Mouse (Mus musculus) right cerebral cortex, postnatal 14 days (tissue): Measurements from ENCODE around the gene Cox20.
A peak's percentile ranks its signal among the peaks of the same experiment; 100 is the strongest.
"Not testable (repeated sequence)": the region's sequence is repeated elsewhere in the genome, so short reads cannot be mapped to it uniquely, and the experiment has no call there.

Source experiments
- DNase-seq: peaks from one replicate; pipeline ENCODE4 v3.0.0; 2022

Gene Cox20

DNA sequence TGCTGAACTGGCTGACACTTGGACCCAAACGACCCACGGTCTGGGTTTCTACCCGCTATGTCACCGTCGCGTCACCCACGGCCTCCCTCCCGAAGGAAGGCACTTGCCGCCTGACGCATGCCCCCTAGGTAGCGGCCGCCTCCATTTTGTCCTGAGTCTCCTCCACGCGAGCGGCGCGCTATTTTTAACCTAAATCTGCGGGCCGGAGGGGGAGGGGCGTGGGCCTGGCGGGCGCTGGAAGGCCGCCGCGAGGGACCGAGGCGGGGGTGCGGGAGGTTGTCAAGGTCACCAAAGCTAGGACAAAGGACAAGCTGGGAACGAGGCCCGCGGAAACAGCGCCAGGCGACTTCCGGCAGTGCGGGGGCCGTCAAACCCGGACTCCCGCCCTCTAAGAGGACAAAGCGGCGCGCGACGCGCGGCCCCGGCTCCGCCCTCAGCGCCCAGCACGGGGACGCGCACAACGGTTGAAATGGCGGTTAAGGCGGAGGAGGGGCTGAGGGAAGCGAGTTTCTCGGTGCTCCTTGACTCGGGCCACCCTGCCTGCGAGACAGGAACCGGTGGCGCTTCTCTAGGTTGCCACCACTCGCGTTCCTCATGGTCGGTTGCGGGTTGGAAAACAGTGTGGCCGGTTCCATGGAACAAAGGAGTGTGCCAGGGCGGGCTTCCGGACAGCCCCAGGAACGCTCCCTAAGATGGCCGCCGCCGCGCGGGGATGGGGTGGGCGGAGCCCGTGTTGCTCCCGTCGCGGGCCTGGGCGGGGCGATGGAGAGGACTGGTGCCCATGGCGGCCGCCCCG lies at the start of gene Cox20:
Cox20 (plus strand) TSS at position 742 of the 796 bp plus-strand sequence.
- DNase-seq, result peak; percentile 94

DNA sequence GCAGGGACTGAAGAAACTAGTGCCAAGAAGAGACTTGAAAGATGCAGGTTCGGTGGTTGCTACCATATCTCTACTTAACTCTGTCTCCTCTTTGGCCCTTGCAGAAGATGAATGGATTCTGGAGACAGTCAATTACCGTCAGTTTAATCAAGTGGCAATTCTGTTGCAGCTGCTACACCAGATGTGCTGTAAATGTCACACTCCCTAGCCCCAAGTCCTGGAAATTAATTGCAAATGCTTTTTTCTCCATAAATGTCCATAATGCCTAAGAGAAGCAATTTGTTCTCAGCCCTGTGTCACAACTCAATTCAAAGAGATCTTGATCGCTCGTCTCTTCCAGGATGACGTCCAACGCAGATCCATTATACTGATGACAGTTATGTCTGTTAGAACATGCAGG lies 48.3 kb upstream of the Cox20 start:
- no peak for DNase-seq

DNA sequence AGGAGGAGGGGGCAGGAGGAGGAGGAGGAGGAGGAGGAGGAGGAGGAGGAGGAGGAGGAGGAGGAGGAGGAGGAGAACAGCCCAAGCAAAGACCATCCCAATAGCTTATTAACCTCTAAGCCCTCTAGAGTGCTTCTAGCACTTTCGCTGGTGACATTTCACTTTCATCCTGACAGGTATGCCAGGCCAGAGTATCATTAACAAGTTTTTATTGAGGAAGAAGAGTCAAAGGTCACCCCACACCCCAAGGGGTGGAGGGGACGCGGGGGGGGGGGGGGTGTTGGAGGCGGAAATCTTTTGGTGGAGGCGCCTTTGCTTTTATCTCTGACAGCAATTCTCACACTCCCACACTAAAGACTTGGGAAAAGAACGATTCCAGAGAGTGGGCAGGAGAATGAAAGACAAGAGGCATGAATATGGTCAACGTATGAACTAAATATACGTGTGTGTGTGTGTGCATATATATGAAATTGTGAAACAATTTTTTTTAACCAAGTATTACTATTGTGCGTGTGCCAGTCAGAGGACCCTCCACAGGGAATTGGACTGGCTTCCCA lies 43.7 kb upstream of the Cox20 start:
- DNase-seq, result no peak

DNA sequence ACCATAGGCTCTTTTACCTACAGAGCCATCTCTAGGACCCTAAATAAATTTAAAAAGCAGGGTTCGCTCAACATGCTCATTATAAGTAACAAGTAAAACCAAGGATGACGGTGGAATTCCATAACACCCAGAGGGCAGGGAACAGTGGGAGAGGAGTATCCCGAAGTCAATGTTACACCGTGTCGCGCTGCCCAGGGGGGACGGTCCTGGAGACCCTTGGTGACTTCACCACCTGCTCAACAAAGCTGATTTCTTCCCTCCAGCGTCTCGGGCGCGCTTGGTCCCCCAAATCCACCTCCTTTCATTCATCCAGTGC lies 43.2 kb upstream of the Cox20 start:
- DNase-seq, result no peak

DNA sequence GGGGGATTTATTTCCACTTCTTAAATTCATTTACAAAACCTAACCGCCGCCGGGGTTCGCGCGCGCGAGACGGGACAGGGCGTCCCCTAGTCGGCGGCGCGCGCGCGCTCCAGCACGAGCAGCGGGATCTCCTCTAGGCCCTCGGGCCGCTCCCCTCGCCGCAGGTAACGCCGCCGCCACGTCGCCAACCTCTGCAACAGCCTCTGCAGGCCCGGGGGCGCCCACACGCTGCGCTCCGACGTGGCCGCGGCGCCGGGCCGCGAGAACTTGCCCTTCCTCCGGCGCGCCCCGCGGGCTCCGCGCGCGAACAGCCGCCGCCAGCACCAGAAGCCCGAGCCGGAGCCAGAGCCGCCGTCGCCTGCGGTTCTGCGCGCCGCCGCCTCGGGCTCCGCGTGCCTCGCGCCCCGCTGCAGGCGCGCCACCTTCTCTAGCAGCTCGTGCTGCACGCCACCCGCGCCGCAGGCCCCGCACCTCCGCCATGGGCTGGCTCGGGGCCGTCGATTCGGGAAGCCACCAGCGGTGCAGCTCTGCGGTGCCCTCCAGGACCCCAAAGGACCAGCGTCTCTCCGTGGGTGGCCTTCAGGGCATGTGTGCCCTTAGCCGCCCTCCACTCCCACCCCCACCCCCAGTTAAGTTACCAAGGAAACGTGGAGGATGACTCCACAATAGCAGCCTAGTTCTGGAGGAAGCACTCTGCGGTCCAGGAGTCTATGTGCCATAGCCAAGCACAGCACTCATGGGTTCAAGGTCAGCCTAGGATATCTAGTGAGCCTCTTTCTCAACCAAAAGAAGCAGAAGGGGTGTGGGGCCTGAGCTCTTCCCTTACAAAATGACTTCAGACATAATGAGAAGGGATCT lies 42.6 kb upstream of the Cox20 start:
- peak; percentile 82 for DNase-seq

DNA sequence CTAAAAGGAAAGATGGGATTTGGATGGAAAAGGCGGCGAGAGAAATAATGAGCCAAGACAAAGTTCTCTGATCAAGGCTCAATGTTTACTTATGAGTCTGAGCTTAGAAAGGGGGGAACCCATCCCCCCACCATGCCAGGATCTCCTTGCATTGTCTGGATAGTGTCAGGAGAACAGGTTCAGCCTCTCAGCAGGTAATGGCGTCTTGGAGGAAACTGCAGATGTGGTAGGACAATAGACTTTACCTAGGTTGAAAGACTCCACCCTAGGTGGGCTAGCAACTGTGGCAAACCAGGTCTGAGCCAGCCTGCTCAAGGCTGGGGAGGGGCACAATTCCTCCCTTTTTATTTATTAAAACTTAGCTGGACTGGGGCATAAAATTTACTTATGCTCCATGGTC lies 35.6 kb upstream of the Cox20 start:
- DNase-seq, result not testable (repeated sequence)

DNA sequence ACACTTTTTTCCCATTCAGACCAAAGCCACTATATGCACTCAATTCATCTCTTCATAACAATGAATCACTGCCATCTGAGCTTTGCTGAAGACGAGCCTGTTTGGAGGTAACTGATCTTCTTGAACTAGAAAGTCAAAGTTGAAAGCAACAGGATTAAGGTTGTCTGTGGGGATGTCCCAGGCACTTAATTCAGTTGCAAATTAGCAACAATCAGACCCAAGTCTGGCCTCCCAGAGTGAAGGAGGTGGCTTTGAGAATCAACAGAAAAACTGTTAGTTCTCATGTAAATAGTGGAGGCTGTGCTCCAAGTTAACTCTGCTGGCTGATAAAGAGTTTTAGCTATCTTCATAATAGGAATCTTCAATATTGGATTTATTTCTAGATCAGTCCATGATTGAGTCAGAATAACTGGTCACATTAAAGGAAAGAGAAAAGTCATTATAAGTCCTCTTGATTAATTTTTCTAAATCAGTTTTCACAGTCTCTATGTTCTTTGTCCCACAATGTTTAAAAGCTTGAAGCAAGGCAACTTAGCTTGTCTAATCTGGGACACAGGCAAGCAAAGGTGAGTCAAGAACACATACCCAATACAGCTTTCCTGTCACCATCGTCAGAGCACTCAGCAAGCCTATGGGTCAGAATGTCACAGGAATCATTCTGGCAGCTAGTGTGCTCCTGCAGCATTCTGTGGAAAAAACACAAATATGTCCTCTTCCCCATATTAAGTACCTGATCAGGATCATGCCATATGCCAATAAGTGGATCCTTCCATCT lies 34.8 kb upstream of the Cox20 start:
- DNase-seq, result no peak

DNA sequence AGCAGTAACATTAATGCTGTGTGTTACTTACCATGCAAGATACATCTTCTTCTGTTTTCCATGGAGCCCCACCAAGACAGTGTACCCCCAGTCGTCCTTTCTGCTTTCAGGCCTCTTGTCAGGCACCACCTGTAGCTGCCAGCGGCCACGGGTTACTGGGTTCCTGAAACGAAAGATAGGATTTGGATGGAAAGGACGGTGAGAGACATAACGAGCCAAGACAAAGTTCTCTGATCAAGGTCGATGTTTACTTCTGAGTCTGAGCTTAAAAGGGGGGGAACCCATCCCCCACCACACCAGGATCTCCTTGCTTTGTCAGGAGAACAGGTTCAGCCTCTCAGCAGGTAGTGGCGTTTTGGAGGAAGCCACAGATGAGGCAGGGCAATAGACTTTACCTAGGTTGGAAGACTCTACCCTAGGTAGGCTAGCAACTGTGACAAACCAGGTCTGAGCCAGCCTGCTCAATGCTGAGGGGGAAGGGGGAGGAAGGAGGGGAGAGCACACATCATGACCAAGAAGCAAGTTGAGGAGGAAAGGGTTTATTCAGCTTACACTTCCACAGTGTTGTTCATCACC lies 31.2 kb upstream of the Cox20 start:
- no peak for DNase-seq

DNA sequence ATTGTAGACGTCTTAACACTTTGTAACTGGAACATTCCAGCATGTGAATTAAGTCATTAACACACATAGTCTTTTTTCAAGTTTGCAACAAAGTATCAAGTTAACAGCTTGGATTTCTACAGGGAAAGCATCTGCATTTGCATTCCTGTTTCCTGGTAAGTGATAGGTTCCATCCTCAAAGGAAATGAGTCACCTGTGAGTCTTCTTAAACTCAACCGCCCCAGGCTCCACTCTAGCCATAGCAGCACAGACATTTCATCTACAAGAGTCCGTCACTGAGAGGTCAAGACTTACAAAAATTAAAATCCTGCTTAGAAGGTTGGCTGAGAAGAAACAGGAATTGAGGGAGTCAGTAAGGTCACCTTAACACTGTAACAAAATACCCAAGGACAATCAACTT lies 27.2 kb upstream of the Cox20 start:
- DNase-seq, result no peak

DNA sequence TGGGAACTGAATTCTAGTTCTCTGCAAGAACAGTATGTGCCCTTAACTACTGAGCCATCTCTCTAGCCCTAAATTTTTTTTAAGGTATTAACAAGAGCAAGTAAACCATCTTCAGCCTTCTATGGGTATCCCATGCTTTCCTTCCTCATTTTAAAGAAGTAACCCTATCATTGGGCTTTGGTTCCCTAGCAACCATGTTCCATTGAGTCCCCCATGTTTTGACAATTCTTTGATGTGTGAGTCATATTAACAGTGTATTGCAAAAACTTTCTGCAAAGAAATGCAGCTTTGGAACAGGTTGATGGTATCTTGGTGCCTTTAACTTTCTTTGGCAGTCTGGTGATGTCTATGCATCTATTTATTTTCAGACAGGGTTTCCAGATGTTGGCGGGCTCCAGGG lies 24.9 kb upstream of the Cox20 start:
- no peak for DNase-seq

DNA sequence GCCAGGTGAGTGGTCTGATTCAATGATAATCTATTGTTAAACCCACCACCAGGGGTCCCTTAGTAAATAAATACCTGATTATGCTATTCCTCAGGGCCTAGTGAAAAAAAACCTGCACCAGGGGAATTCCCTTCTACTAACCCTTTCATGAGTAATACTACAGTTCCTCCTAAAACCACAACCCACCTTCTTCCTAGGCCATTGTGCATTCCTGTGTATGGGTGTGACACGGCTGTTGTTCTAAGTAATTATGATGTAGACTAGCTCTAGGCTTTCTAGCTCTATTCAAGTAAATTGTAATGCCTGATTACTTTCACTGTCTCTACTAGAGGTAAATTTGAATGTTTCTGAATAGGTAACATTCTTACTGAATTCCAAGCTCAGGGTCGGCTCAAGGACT lies 17.7 kb upstream of the Cox20 start:
- not testable (repeated sequence) for DNase-seq

DNA sequence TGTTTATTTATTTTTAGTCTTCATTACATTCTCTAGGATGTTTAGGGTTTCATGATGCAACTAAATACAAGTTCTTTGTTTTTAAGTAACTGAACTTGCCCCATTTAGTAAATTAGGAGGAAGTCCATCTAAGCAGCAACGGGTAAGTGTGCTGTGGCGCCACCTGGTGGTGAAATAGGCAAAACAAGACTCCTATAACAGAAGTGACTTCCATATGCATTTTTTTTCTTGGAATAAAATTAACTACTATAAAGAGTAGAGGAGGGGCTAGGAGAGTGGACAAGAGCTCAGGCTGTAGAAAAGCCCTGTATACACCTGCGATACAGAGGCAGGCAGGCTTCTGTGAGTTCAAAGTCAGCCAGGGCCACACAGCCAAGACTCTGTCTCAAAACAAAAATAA lies 15.5 kb upstream of the Cox20 start:
- DNase-seq, result peak; percentile 86

DNA sequence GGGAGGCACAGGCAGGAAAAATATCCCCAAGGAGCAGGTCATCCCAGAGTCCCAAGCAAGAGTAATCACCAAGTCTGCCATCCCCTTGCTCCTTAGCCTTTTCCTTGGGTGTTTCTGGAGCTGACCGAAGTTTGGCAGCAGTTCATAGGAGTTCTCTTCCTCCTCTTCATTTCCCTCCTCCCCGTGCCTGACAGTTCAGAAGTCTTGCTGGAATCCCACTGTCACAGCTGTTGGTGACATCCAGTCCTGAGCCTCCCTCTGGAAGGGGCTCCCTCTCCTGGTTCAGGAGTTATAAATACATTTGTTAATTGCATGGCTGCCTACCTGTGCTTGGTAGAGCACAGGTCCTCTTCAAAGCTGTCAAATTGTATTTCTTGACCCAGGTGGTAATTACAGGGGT lies 9.4 kb upstream of the Cox20 start:
- no peak for DNase-seq

DNA sequence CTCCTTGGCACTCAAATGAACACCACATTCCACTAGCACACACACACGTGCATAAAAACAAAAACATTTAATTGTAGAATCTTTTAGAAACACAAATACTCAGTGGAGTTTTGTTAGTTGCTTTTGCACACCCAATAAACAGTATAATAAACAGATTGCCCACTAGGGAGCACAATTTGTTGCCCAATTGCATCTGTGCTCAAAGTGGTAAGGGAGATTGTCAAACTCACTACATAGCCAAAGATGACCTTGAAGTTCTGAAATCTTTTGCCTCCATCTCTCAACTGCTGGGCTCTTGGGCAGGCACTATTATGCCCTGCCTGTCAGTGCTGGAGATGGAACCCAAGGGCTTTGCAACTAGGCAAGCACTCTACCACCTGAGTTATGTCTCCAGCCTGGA lies 8.8 kb upstream of the Cox20 start:
- DNase-seq, result no peak

DNA sequence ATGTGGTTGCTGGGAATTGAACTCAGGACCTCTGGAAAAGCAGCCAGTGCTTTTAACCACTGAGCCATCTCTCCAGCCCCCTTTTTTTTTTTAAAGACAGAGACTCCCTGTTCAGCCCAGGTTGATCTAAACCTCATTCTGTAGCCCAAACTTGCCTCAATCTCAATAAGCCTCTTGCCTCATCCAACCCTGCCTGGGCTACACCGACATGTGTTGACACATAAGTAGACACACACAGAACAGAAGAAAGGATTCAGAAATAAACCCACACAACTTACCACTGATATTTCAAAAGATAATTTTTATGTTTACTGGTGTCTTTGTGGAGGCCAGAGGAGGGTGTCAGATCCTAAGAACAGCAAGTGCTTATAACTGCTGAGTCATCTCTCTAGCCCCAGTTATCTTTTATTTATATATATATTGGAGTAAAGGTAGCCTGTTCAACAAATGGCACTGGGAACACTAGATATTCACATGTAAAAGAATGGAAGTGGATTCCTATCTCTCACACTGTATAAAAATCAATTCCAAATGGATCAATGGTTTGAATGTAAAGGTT lies 5.8 kb upstream of the Cox20 start:
- DNase-seq, result no peak

DNA sequence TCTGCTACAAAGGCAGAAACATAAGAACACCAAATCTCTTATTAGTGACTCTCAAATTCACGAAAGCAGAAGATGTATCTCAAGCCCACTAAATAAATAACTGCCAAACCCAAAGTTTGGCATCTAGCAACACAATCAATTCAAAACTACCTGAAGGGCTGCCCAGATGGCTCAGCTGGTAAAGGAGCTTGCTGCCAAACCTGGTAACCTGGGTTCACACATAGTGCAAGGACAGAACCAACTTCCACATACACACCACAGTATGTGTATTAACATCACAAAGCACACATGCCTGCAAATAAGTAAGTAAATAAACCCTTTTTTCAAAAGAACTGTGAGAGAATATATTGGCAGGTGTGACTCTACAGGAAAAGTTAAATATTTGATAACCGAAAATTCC lies 4.7 kb upstream of the Cox20 start:
- DNase-seq, result no peak

DNA sequence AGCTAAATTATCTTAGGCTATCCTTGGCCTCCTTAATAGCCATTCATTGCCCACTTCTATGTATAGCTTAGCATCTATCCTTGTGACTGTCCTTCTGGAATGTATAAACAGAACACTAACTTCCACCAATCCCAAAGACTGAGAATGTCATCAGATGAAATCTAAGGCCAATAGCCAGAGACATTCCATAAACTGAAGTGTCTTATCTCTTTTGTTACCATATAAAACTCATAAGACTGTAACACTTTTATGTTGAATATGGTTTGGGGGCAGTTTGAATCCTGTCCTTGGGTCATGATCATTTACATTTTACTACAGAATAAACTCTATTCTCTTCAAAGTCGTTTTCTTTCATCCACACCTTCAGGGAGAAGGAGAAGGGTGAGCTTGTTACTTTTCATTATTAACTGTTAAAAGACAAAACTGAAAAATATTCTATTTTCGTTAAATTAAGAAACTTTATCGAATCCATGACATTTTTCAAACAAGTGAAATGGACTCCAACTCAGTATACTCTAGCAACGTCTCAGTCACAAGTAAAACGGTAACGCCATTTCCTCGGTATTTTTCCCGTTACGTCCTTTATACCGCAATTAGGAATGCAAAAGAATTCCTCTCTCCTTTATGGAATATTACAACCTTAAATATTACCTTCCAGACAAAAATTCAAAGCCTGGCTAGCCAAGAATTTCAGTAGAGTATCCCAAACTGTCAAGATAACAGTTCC lies 1.5 kb upstream of the Cox20 start:
- no peak for DNase-seq

DNA sequence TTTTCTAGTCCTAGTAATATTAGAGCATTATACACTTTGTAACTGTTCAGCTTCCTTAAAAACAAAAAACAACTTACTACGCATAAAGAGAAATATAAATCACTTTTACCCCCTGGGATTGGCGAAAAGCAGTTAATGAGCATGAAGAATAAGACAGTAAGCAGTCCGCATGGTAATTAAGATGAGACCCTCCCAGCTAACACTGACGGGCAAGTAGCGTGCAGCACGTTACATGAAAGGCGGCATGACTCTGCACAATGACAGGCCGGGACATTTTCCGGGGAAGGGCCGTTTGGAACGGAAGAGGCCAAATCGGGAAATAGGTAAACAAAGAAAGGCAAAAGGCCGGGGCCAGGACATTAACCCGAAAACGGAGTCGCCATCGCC lies 935 bp upstream of the Cox20 start:
- DNase-seq, result no peak

DNA sequence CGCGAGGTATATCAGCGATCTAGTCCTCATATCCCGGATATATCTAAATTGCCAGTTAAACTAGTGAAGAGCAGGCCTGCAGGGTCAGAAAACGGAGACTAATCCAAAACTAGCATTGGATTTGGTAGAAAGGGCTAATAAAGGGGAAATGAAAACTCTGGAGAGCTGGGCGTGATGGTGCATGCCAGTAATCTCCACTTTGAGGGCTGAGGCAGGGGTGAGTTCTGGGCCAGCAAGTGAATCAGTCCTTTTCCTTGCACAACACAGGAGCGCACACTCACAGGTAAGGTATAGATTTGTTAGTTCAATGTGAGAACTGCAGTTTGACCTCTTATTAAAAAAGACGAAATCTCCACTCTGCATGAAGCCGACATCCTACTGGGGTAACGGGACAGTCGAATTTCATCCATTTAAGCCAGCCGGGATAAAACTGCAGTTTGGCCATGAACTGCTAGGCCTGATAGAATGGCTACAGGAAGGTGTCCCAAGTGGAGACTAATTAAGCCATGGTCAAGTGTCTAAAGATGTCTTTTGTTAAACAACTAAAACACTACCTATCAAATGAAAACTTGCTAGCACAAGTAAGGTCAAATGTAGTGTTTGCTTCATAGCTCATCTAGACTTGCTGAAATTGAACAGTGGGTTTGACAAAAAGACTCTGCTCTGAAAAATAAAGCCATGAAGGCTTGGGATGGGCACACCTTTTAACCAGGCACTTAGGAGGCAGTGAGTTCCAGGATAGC lies 536 bp downstream of the Cox20 start:
- no peak for DNase-seq

DNA sequence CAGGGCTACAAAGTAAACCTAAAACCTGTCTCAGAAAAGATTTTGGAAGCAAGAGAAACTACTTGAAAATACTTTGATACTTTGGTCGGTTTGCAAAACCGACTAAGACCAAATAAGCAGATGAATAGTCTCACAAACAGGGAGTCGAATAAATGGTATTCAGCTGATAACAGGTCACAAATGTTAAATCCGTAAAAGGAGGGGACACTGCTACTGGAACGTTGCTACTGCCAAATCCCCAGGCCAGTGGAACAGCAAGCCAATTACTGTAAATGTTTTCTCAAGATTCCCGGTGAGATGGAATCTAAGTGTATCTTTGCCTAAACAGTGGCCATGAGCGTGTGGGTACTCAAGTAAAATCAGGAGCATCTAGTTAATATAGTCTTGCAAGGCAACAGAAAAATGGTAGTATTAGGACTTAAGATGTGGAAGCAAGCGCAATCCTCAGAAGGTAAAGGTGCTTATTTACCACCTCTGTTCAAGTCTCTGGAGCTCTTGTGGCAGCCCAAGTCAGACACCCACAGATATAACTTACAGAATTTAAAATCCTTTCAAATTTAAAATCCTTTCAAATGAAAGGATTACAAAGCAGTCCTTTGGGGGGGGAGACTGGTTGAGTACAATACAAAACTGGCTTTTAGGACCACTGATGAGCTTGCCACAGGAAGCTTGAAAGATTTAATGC lies 1.2 kb downstream of the Cox20 start:
- DNase-seq, result no peak
